Mouse (Mus musculus): ENCODE data around the gene Hs6st1. TPM values are rescaled to one million over a fixed set of nuclear protein-coding genes. Genes with fewer than 3 reads are reported as not detected.
A peak's percentile ranks its signal among the peaks of the same experiment; 100 is the strongest.

The Hs6st1 gene
- polyA plus RNA-seq, 1 experiment from 2014 or later, result 15.0 TPM

DNA sequence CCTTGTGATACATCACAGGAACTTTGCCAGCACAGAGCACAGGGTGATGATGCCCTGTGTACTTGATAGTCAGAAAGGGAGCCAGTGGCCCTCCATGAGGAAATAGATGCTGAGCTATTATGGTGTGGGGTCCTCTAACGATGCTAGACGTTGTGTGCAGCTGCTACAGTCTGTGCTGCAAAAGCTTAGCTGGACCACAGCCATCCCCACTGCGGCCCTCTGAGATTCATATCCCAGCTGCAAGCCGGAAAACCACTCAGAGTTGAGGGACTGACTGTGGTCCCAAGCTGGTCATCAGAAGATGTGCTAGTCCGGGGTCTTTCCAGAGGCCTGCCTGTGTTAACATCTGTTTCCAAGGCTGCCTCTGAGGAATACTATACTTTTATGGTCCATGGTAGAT lies 12.8 kb downstream of the Hs6st1 start:
- ATAC-seq (replicated peaks; ENCODE audit: low FRiP score) (no peak), DNase-seq (ENCODE audit: low spot score) (no peak)
- Histone ChIP-seq H3K4me3 (ENCODE audit: low read depth, low read length) (no peak overlapping the region), H3K27me3 (replicated peaks; ENCODE audit: control insufficient read depth, insufficient read depth, low read length) (no peaks in the 10 kb centered on the region), H3K4me1 (replicated peaks; ENCODE audit: control insufficient read depth, insufficient read depth, low read length) (peaks cover 7% of the 10 kb centered on the region), H3K9ac (ENCODE audit: low read depth, low read length) (no peak overlapping the region), H3K36me3 (ENCODE audit: control insufficient read depth, insufficient read depth, low read length) (peaks cover 29% of the 10 kb centered on the region), H3K27ac (ENCODE audit: low read depth, low read length) (no peak overlapping the region), H3K4me2 (no peak overlapping the region), H3K9me3 (ENCODE audit: control insufficient read depth, low read length) (no peaks in the 10 kb centered on the region)
- 97% methylated on average over 5 of the region's 5 CpGs for WGBS

DNA sequence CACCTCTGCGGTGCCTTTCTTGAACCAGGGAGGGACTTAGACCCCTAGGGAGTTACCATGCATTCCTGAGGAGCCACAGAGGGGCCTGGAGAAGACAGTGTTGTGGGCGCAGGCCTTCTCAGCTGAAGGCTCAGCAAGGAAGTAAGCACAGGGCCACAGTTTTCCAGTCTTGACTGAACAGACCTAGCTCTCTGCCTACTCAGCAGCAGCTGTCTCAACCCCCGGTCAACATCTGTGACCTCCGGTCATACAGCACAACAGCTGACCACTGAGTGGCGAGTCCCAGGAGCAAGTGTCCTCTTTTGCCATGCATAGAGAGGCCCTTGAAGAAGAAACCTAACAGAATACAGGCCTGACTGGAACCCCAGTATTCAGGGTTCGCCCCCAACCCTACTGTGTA lies 14.0 kb downstream of the Hs6st1 start:
- no peak overlapping the region for H3K4me3 ChIP-seq (ENCODE audit: low read depth, low read length)
- H3K4me1 ChIP-seq (replicated peaks; ENCODE audit: control insufficient read depth, insufficient read depth, low read length), result no peaks in the 10 kb centered on the region; the same call in none of the 2 replicates
- no peak for DNase-seq (ENCODE audit: low spot score)
- H3K9ac ChIP-seq (ENCODE audit: low read depth, low read length), result no peak overlapping the region
- H3K9me3 ChIP-seq (ENCODE audit: control insufficient read depth, low read length), result no peaks in the 10 kb centered on the region
- H3K4me2 ChIP-seq, result no peak overlapping the region
- H3K36me3 ChIP-seq (ENCODE audit: control insufficient read depth, insufficient read depth, low read length), result peaks cover 32% of the 10 kb centered on the region
- no peak overlapping the region for H3K27ac ChIP-seq (ENCODE audit: low read depth, low read length)
- no peak for ATAC-seq (replicated peaks; ENCODE audit: low FRiP score)
- H3K27me3 ChIP-seq (replicated peaks; ENCODE audit: control insufficient read depth, insufficient read depth, low read length), result no peaks in the 10 kb centered on the region
- WGBS, result 84% methylated on average over 6 of the region's 6 CpGs

DNA sequence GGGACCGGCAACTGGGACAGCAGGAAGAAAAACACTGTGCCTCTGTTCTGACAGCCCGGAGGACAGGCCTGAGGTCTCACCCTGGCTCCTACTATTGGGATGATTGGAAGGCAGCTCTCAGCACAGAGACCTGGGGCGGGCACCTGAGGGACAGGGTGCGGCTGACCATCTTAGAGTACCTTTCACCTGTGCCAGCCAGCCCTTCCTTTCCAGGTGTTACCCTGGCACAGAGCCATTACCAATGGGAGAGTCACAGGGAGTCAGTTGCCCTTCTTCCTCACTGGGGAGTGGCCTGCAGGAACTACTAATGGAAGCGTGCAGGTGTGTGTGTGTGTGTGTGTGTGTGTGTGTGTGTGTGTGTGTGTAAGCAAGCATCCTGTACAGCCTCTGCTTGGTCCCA lies 15.4 kb downstream of the Hs6st1 start:
- no peak overlapping the region for H3K4me3 ChIP-seq (ENCODE audit: low read depth, low read length)
- H3K27ac ChIP-seq (ENCODE audit: low read depth, low read length), result no peak overlapping the region
- no peaks in the 10 kb centered on the region for H3K27me3 ChIP-seq (replicated peaks; ENCODE audit: control insufficient read depth, insufficient read depth, low read length)
- no peak overlapping the region for H3K4me2 ChIP-seq
- H3K9ac ChIP-seq (ENCODE audit: low read depth, low read length), result no peak overlapping the region
- H3K36me3 ChIP-seq (ENCODE audit: control insufficient read depth, insufficient read depth, low read length), result peaks cover 32% of the 10 kb centered on the region
- DNase-seq (ENCODE audit: low spot score) (no peak), ATAC-seq (replicated peaks; ENCODE audit: low FRiP score) (no peak)
- peaks cover 11% of the 10 kb centered on the region for H3K4me1 ChIP-seq (replicated peaks; ENCODE audit: control insufficient read depth, insufficient read depth, low read length)
- no peaks in the 10 kb centered on the region for H3K9me3 ChIP-seq (ENCODE audit: control insufficient read depth, low read length)
- 83% methylated on average over 5 of the region's 5 CpGs for WGBS

DNA sequence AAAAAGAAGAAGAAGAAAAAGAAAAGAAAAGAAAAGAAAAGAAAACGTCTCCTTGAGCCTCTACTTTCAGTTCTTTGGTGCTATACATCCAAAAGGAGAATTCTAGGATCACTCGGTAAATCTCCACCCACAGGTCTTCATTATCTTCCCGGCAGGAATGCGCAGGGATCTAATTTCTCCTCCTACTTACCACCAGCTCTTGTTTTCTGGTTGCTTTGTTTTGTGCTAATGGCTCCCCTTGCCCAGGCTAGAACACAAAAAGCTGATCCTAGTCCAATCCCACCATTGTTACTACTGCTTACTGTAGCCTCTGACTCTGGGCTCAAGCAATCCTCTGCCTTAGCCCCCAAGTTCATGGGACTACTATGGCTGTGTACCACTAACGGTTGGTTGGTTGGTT lies 16.9 kb downstream of the Hs6st1 start:
- H3K9me3 ChIP-seq (ENCODE audit: control insufficient read depth, low read length), result no peaks in the 10 kb centered on the region
- H3K4me3 ChIP-seq (ENCODE audit: low read depth, low read length), result no peak overlapping the region
- no peak overlapping the region for H3K4me2 ChIP-seq
- 89% methylated on average over 5 of the region's 5 CpGs for WGBS
- H3K27ac ChIP-seq (ENCODE audit: low read depth, low read length), result no peak overlapping the region
- H3K9ac ChIP-seq (ENCODE audit: low read depth, low read length), result no peak overlapping the region
- ATAC-seq (replicated peaks; ENCODE audit: low FRiP score) (no peak), DNase-seq (ENCODE audit: low spot score) (no peak)
- H3K4me1 ChIP-seq (replicated peaks; ENCODE audit: control insufficient read depth, insufficient read depth, low read length), result peaks cover 26% of the 10 kb centered on the region
- H3K36me3 ChIP-seq (ENCODE audit: control insufficient read depth, insufficient read depth, low read length), result peaks cover 29% of the 10 kb centered on the region
- H3K27me3 ChIP-seq (replicated peaks; ENCODE audit: control insufficient read depth, insufficient read depth, low read length), result no peaks in the 10 kb centered on the region

DNA sequence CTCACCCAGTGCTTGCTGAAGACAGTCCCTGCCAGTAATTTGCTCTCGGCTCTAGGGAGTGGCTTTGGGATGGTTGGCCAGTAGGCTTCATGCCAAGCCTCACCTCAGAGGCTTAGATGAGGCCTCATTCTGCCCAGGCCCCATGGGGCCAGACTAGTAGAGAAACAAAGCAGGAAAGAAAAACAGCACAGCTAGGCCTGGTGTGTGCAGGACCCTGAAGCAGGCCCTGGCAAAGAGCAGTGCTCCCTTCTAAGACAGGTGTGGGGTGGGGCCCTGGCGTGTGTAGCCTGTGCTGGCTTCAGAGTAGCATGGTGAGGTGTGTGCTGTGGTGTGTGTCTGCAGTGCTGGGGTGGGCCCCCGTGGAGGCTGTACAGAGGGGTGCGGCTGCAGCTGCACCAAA lies 20.2 kb downstream of the Hs6st1 start:
- peaks cover 25% of the 10 kb centered on the region for H3K36me3 ChIP-seq (ENCODE audit: control insufficient read depth, insufficient read depth, low read length)
- WGBS, result 69% methylated on average over 4 of the region's 4 CpGs
- H3K4me3 ChIP-seq (ENCODE audit: low read depth, low read length), result no peak overlapping the region
- H3K9me3 ChIP-seq (ENCODE audit: control insufficient read depth, low read length), result no peaks in the 10 kb centered on the region
- peak overlapping the region; percentile 23 for H3K27ac ChIP-seq (ENCODE audit: low read depth, low read length)
- H3K4me1 ChIP-seq (replicated peaks; ENCODE audit: control insufficient read depth, insufficient read depth, low read length), result peaks cover 46% of the 10 kb centered on the region
- no peak for DNase-seq (ENCODE audit: low spot score)
- peak overlapping the region; percentile 1; the same call in 1 of the 2 replicates for H3K4me2 ChIP-seq
- peak overlapping the region; percentile 17 for H3K9ac ChIP-seq (ENCODE audit: low read depth, low read length)
- ATAC-seq (replicated peaks; ENCODE audit: low FRiP score), result no peak
- no peaks in the 10 kb centered on the region for H3K27me3 ChIP-seq (replicated peaks; ENCODE audit: control insufficient read depth, insufficient read depth, low read length)

DNA sequence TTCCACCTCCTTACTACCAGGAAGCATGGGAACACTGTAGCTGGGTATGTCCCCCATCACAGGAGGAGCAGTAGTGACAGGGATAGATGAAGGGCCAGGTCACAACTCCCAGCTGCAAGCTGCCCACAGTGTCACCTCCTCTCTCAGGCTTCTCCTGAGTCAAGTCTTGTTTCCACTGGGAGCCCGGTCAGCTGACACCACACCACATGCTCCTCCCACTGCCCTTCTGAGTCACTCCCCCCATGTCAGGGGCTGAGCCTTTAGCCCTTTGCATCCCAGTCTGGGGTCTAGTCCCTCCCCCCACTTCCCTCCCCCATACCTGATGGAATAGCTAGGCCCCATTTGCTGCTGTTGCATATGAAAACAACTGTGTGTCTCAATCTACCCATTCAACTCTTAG lies 21.3 kb downstream of the Hs6st1 start:
- Histone ChIP-seq H3K9ac (ENCODE audit: low read depth, low read length) (peak overlapping the region; percentile 41), H3K4me1 (replicated peaks; ENCODE audit: control insufficient read depth, insufficient read depth, low read length) (peaks cover 50% of the 10 kb centered on the region), H3K27me3 (replicated peaks; ENCODE audit: control insufficient read depth, insufficient read depth, low read length) (no peaks in the 10 kb centered on the region), H3K27ac (ENCODE audit: low read depth, low read length) (peak overlapping the region; percentile 68), H3K4me2 (peak overlapping the region; percentile 4), H3K9me3 (ENCODE audit: control insufficient read depth, low read length) (no peaks in the 10 kb centered on the region), H3K36me3 (ENCODE audit: control insufficient read depth, insufficient read depth, low read length) (peaks cover 32% of the 10 kb centered on the region), H3K4me3 (ENCODE audit: low read depth, low read length) (no peak overlapping the region)
- WGBS, result 44% methylated on average over 1 of the region's 1 CpGs
- no peak for ATAC-seq (replicated peaks; ENCODE audit: low FRiP score)
- no peak for DNase-seq (ENCODE audit: low spot score)

DNA sequence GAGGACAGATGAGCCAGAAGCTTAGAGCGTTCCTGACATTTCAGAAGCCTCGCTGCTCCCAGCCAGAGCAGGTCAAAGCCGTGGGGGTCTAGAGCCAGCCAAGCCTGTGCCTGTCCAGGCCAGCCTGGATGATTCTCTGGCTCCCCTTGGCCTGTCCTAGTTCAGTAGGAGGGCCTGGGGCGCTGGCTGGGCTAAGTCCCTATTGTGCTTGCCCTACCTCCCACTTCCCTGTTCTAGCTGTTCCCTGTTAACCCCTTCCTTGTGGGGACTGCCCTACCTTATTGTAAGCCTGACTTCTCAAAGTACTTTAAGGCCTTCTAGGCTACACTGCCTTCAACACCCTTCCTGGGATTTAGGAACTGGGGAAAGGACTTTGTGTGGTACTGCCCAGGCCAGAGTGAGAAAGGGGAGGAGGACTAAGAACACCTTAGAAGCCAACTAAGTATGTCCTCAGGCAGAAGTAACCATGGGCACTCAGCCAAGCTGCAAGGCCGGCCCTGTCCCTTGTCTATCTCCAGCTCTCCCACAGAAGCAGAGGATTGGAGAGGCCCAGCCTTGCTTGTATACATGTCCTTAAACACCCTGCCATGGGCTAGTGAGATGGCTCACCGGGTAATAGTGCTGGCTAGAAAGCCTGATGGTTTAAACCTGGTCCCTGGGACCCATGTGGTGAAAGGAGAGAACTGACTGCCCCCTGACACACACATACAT lies 22.0 kb downstream of the Hs6st1 start:
- ATAC-seq (replicated peaks; ENCODE audit: low FRiP score), result peak; percentile 4; the same call in 1 of the 2 replicates
- H3K9ac ChIP-seq (ENCODE audit: low read depth, low read length), result peak overlapping the region; percentile 41
- peaks cover 55% of the 10 kb centered on the region for H3K4me1 ChIP-seq (replicated peaks; ENCODE audit: control insufficient read depth, insufficient read depth, low read length)
- no peaks in the 10 kb centered on the region for H3K27me3 ChIP-seq (replicated peaks; ENCODE audit: control insufficient read depth, insufficient read depth, low read length)
- peak overlapping the region; percentile 4 for H3K4me2 ChIP-seq
- H3K4me3 ChIP-seq (ENCODE audit: low read depth, low read length), result no peak overlapping the region
- no peaks in the 10 kb centered on the region for H3K9me3 ChIP-seq (ENCODE audit: control insufficient read depth, low read length)
- WGBS, result 68% methylated on average over 6 of the region's 6 CpGs
- peak overlapping the region; percentile 68 for H3K27ac ChIP-seq (ENCODE audit: low read depth, low read length)
- H3K36me3 ChIP-seq (ENCODE audit: control insufficient read depth, insufficient read depth, low read length), result peaks cover 32% of the 10 kb centered on the region
- no peak for DNase-seq (ENCODE audit: low spot score)

DNA sequence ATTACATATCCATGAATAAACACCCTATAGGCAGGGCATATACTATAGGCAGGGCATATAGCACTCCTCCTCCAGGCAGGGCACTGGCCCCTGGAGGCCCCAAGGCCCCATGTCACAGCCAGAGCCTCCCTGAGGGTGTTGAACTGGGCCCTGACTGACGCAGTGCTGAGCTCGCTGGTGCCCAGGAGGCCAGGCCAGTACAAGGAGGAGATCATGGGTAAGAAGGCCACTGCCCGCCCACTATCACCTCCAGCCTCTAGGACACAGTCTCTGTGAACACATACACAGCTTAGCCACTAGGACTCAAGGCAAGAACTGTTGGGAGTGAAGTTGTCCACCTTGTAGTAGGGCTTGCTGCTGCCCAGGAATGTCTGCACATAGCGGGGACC lies 22.5 kb downstream of the Hs6st1 start:
- peak overlapping the region; percentile 41 for H3K9ac ChIP-seq (ENCODE audit: low read depth, low read length)

DNA sequence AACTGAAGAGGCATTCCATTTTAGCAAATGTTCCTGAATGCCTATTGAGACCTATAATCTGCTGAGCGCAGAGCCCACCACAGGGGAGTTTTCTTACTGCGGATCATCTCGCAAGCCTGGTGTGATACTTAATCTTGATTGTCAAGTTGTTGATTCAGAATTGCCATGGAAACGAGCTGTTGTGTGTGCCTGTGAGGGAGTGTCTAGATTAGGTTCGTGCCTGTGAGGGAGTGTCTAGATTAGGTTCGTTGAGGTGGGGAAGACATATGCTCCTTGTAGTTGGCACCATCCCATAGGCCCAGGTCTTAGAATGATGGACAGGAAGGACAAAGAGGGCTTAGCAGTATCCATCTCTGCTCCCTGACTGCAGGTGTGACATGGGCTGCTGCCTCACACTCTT lies 23.0 kb downstream of the Hs6st1 start:
- peak overlapping the region; percentile 41 for H3K9ac ChIP-seq (ENCODE audit: low read depth, low read length)
- WGBS, result 38% methylated on average over 6 of the region's 6 CpGs
- DNase-seq (ENCODE audit: low spot score) (no peak), ATAC-seq (replicated peaks; ENCODE audit: low FRiP score) (peak; percentile 87)
- H3K4me3 ChIP-seq (ENCODE audit: low read depth, low read length), result no peak overlapping the region
- no peaks in the 10 kb centered on the region for H3K9me3 ChIP-seq (ENCODE audit: control insufficient read depth, low read length)
- H3K27ac ChIP-seq (ENCODE audit: low read depth, low read length), result peak overlapping the region; percentile 72
- H3K27me3 ChIP-seq (replicated peaks; ENCODE audit: control insufficient read depth, insufficient read depth, low read length), result no peaks in the 10 kb centered on the region
- peak overlapping the region; percentile 4 for H3K4me2 ChIP-seq
- H3K36me3 ChIP-seq (ENCODE audit: control insufficient read depth, insufficient read depth, low read length), result peaks cover 25% of the 10 kb centered on the region
- peaks cover 66% of the 10 kb centered on the region for H3K4me1 ChIP-seq (replicated peaks; ENCODE audit: control insufficient read depth, insufficient read depth, low read length)

More for the DNA sequence above, 22.5 kb downstream of the Hs6st1 start:
- peak; percentile 72 for ATAC-seq (replicated peaks; ENCODE audit: low FRiP score)
- Histone ChIP-seq H3K4me2 (peak overlapping the region; percentile 4), H3K27ac (ENCODE audit: low read depth, low read length) (peak overlapping the region; percentile 68), H3K36me3 (ENCODE audit: control insufficient read depth, insufficient read depth, low read length) (peaks cover 26% of the 10 kb centered on the region), H3K9me3 (ENCODE audit: control insufficient read depth, low read length) (no peaks in the 10 kb centered on the region), H3K4me3 (ENCODE audit: low read depth, low read length) (no peak overlapping the region), H3K27me3 (replicated peaks; ENCODE audit: control insufficient read depth, insufficient read depth, low read length) (no peaks in the 10 kb centered on the region), H3K4me1 (replicated peaks; ENCODE audit: control insufficient read depth, insufficient read depth, low read length) (peaks cover 60% of the 10 kb centered on the region)
- no peak for DNase-seq (ENCODE audit: low spot score)
- WGBS, result 76% methylated on average over 4 of the region's 4 CpGs

Data from liver, embryonic 11.5 days (tissue).